Mouse (Mus musculus) E14TG2a.4 (cell line): ENCODE data around the gene Jam2.

Experiments used
- CTCF ChIP-seq: conservative IDR thresholded peaks from 2 replicates; pipeline ENCODE4 v1.5.1; 2014; ENCODE audit warnings: low read length
- NANOG ChIP-seq: IDR thresholded peaks from 2 replicates; pipeline ENCODE4 v1.6.1; 2014; ENCODE audit warnings: borderline replicate concordance, low read length, mixed read lengths

GRCm38 (mm10) chr16:84835823-84836743, 62.2 kb downstream of the Jam2 start:
- TF ChIP-seq CTCF (no peak), NANOG (no peak)
